Mouse (Mus musculus) A20 (cell line): ENCODE data around the gene Tcap.
"Not testable (repeated sequence)": the region's sequence is repeated elsewhere in the genome, so short reads cannot be mapped to it uniquely, and the experiment has no call there.

ENCODE experiments used
- DNase-seq: peaks from one replicate; pipeline ENCODE4 v3.0.0-alpha.2; 2011; ENCODE audit warnings: low read depth, low spot score

Gene Tcap

DNA sequence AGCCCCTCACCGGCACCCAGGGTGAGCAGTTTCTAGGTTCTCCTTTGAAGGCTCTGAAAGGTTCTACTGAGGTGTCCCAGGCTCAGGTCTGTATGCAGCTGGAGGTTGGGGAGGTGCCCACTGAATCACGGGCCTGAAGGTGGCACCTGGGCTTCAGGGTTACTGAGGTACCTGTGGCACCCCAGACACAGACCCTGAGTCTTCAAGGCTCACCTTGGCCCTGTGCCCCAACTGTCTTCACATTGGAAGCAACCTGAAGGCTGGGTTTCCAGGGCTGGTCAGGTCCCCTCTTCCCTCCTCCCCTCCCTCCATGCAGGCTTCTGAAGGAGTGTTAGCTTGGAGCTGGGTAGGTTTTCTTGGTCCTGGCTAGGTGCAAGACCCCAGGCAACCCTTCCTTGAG lies 2.0 kb upstream of the Tcap start:
- no peak for DNase-seq

DNA sequence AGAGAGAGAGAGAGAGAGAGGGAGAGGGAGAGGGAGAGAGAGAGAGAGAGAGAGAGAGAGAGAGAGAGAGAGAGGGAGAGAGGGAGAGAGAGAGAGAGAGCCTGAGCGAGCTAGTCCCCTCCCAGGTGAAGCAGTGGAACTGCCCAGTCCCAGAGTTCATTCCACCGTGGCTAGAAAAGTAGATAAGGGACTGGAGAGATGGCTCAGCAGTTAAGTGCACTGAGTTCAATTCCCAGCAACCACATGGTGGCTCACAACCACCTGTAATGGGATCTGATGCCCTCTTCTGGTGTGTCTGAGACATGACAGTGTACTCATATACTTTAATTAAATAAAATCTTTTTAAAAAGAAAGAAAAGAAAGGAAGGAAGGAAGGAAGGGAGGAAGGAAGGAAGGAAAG lies 1.2 kb upstream of the Tcap start:
- DNase-seq, result not testable (repeated sequence)

DNA sequence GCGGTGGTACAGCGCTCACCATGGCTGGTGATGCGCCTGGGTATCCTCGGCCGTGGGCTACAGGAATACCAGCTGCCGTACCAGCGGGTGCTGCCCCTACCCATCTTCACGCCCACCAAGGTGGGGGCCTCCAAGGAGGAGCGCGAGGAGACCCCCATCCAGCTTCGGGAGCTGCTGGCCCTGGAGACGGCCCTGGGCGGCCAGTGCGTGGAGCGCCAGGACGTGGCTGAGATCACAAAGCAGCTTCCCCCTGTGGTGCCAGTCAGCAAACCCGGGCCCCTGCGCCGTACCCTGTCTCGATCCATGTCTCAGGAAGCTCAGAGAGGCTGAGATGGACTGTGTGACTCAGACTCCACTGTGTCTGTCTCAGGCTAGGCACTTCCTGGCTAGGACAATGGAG lies 605 bp downstream of the Tcap start:
- DNase-seq, result no peak

DNA sequence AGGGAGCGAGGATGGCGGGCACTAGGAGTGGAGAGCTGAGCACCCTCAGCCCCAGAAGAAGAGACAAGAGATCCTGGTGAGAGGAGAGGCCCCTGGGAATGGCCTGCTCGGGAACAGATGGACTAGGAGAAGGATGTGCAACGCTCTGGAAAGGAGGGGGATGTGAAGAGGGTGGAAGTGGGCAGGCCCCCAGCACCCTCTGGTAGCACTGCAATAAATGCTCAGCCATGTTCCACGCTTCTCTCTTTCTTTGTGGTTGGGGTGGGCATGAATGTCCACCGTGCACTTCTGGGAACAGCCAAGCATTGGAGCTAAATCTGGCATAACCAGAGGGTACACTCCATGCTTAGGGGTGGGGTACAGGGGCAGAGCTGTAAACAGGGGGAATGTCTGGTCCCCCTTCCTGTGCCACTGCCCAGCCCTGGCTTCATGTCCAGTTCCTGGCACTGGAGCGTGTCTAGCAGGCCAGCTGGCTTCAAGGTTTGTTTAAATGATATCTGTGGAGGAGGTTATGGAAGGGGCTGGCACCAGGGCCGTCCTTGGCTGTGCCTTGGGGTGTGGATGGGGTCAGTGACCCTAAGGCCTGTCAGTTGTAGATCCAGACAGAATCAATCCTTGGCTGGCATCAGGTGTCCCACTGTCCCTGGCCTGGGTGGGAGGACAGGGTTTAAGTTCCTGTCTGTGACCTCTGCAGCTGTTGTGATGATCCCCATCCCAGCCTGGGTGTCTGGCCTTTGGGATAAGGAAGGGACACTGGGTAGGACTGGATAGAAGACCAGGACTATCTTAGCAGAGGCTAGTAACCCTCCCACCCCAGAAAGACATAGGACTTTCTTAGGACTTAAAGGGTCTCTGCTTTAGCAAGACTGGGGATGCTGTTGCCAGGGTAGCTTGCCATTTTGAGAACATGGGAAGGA lies 1.4 kb downstream of the Tcap start:
- no peak for DNase-seq

DNA sequence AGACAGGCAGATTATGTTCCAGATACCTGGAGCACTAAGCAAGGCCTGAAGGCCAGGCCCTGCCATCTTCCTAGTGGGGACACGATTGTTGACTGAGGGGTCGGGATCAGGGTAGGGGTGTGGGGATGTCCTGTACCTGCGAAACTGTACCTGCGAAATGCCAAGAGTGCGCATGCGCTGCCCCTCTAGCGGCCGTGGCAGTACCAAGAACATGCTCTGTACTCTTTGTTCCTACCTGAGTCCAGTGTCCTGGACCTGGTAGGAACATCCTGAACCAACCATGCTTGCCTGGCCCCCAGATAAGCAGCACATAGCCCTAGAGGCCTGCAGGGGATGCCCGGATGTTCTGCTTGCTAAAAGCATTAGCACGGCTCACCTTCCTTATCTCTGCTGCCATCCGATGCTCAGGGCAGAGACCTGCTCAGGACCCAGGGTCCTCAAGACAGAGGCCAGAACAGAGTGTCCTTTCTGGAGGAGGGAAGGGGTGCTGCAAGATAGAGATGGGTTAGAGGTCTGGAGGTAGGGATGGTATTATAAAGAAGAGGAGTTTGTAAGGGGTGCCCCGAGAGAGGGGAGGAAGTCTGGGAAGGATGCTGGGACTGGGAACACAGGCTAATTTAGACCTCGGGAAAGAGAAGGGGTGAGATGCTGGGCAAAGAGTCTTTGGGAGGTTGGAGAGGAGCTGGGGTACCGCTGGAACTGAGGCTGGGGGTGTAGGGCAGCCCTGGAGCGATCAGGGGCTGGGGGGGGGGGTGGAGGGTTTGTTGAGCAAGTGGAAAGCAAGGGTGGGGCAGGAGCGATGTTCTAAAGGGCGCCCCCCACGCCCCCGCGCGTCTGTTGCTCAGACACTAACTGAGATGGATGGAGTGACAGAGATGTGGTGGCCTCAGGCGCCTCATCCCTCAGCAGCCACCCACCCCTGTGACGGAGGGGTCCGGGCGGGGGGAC lies 2.3 kb downstream of the Tcap start, which contains the start of gene Pnmt:
Gene Pnmt, plus strand, starts transcription at position 813 of the 948 bp plus-strand sequence.
- DNase-seq, result no peak

DNA sequence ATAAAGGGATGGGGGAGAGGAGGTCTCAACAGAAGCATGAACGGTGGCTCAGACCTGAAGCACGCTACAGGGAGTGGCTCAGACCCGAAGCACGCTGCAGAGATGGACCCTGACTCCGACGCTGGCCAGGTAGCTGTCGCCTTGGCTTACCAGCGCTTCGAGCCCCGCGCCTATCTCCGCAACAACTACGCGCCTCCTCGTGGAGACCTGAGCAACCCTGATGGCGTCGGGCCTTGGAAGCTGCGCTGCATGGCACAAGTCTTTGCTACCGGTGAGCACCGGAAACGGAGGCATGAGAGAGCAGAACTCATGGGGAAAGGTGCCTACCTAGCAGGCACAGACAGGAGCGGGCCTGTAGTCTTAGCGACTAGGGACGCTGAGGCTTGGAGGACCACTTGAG lies 3.0 kb downstream of the Tcap start:
- DNase-seq, result no peak

DNA sequence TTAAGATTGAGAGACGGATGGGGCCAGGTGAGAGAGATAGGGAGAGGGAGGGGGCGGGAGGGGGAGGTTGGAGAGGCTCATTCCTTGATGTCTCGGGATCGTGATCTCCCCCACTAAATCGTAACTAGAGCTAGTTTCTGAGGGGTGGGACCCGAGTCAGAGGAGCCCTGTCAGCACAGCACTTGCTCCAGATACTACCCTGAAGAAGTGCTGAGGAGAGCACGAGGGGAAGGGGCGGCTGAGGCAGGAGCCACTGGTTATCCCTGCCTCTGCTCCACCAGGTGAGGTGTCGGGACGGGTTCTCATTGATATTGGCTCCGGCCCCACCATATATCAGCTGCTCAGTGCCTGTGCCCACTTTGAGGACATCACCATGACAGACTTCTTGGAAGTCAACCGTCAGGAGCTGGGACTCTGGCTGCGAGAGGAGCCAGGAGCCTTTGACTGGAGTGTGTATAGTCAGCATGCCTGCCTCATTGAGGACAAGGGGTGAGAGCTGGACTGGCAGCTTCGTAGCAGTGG lies 3.5 kb downstream of the Tcap start:
- no peak for DNase-seq

DNA sequence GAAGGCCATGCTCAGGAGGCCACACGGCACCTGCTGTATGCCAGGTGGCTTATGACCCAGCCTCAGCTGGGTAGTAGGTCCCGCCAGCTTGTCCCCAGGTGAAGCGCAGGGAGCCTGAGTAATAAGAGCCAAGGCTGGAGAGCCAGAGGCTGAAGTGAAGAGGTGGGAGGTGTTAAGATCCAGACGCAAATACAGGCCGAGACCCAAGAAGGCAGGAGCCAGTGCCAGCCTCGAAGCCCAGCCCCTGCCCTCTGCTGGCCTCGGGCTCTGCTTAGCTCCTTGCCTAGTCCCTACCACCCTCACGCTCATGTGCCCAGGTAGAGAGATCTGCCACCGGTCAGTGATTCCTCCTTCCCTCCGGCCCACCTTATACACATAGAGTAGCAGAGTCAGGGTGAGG lies 4.7 kb downstream of the Tcap start:
- no peak for DNase-seq

DNA sequence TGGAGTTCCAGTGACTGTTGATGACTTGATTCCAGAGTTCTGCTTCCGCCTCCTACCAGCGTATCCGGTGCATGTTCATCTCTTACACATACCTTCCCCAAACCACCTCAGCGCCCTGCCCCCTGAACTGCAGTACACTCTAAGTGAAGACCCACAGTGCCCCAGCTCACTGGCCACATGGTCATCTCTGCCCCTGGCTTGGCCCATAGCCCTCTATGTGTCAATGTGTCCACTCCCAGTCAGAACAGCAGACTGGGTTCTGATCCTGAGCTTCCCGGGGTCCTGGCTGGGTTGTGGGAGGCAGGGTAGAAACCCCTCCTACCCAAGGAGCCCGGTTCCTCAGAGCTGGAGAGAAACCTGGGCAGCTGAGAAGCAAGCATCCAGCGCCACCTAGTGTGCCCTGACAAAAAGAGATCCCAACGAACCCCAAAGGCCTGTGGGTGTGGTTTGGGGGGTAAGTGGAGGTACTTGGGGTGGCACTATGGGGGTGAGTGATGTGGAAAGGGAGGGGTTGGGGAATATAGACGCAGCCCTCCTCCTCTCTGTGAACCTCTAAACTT lies 5.7 kb downstream of the Tcap start:
- DNase-seq, result peak; percentile 60

DNA sequence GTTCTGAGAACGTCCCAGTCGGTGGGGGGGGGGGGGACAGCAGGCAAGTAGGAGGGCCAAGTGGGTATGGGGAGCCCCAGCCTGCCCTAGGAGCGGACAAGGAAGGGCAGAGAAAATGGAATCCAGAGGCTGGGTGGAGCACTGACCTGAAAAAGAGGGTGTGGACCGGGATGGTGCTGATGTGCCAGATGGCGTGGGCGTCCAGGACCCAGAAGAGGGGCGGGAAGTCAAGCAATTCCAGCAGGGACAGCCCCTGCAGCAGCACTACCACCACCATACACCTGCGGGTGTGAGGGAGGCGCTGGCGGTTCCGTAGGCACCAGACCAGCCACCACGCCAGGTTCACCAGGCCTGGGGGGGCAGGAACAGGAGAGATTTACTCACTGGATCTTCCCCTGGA lies 6.5 kb downstream of the Tcap start:
- no peak for DNase-seq

DNA sequence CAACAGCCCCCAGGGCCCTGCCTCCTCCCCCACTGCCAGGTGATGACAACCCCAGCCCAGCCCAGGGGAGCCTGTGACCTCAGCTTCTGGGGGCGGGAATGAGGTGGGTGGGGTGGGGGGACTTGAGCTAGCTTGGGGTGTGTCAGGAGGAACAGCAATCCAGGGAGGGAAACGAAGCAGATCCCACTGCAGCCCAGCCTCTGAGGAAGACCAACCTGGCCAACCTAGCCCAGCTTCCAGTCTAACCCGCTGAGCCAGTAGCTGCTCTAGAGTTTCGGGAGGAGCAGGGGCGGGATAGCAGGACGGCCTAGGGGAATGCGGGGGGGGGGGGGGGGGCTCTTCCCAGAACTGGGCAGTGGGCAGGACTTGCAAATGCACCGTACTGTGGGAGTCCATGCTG lies 8.4 kb downstream of the Tcap start:
- DNase-seq, result no peak

DNA sequence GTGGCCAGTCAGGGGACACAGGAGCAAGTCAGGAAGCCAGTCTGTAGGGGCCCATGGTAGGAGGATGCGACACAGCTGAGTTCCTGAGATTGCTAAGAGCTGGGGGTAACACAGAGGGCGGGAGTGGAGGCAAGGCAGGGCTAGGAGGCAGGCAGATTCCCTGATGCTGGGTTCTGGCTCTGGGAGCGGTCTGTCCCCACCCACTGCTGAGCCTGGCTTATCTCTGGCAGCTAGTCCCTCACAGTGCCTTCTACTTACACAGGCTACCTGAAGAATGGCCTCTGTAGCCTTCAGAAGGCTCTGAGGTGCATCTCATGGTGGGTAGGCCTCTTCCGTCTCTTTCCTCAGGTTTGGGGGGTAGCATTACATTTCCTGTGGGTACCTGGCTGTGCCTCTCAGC lies 9.0 kb downstream of the Tcap start:
- DNase-seq, result no peak

DNA sequence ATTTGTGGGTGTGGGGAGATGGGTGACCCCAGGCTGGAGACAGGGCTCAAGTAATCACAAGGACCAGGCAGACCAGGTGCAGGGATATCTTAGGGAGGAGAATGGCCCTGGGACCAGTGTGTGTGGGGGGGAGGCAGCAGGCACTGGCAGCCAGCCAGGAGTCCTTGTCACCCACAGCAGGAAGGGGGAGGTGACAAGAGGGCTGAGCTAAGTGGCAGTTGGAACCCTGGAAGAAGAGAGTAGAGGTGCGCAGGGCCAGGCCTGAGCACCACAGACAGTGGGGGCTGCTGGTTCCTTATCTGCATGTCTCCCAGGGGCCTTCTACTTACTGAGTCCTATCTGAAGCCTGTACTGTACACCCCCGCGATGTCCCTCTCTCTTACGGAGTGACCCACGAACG lies 9.7 kb downstream of the Tcap start:
- no peak for DNase-seq

DNA sequence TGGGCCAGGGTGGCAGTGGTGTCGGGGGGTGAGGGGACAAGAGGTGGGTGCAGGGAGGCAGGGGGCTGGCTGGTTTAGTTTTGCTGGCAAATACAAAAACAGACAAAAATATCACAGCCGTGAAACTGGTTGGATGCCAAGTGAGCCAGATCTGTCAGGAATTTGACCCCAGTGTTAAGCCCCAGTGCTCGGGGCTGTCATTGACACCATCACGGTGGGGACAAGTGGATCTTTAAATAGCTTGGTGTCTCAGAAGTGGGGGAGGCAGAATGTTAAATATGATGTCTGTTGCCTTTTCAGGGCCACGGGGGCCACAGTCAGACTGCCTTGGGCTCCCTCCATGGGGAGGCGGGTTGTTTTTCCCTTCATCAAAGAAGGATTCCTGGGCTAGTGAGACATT lies 10.7 kb downstream of the Tcap start:
- DNase-seq, result no peak

DNA sequence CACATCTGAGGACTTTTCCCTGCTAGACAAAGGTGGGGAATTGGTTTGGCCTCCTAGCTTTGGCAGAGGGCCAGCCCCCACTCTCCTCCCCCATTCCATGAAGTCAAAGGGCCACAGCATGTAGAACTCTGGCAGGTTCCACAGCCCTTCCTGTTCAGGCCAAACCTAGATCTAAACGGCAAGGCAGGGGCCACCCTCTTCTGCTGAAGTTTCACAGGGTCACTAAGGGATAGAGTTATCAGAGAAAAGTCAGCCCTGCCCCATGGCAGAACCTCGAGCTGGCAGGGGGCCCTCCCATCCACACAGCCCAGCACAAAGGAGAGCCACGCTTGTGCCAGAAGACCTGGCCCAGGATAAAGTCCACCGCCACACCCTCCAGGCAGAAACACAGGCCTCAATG lies 11.4 kb downstream of the Tcap start:
- DNase-seq, result no peak

DNA sequence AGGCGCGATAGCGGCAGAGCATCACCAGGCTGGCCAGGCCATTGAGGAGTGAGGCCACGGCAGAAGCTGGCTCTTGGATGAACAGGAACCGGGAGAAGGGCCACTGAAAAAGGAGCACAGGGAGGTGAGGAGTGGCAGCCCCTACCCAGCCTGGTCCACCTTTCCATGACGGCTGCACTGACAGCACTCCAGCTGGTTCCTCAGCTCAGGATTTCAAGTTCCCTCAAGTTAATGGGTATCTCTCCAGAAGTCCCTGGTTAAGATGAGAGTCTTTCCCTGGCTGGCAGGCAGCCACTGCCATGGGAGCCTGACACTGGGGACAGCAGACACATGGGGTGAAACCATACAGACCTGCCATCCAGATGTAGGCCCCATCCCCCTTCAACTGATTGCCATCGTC lies 14.3 kb downstream of the Tcap start:
- no peak for DNase-seq

DNA sequence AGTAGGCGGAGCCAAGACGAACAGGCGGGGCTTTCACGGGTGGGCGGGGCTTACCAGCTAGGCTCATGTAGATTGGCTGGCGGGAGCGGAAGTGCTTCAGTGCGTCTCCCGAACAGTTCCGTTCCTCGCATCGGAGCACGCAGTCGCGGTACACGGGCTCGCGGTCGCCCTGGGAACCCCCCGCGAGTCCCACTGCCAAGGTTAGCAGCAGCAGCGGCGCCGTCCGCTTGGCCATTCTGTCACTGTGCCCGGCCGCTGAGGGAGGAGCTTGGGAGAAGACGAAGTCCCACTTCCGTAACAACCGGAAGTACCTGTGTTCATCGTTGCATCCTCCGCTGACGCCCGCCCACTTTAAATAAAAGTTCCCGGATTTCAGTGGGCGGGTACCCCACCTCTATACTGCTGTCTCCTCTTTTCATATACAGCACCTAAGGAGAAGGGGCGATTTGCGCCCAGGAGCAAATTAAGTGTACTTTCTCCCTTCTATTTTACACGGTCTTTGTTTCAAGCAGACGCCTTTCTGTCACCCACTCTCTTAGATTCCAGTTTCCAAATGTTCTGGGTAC lies 16.6 kb downstream of the Tcap start, which contains the start of gene Pgap3:
Gene Pgap3, minus strand, starts transcription at position 330 of the 566 bp plus-strand sequence.
- DNase-seq, result peak; percentile 98

DNA sequence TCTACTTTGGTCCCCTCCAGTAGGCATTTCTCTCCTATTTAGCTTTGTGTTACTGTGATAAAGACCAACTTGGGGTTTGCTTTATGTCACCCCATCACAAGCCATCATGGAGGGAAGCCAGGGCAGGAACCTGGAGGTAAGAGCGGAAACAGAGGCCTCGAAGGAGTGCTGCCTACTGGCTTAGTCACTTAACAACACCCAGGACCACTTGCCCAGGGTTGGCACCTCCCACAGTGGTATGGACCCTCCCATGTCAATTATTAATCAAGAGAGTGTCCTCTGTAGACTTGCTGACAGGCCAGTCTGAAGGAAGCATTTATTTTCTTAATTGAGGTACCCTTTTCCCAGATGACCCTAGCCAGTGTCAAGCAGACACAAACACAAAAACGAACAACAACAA lies 17.2 kb downstream of the Tcap start:
- no peak for DNase-seq

DNA sequence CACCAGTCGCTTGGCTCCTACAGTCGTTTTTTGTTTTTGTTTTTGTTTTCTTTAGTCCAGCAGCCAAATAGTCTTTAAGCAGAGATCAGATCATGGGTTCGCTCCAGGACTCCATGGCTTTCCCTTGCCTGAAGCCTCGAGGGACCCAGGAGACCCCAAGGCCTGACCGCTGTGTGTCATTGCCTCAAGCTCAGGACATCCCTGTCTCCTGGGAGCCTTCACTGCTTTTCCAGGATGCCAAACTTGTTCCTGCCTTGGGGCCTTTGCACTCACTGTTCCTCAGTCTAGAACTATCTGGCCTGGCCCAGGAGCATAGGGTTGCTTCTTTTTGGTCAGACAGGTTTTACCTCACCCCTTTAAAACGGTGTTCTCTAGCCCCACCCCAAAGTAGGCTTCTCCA lies 23.0 kb downstream of the Tcap start:
- no peak for DNase-seq

DNA sequence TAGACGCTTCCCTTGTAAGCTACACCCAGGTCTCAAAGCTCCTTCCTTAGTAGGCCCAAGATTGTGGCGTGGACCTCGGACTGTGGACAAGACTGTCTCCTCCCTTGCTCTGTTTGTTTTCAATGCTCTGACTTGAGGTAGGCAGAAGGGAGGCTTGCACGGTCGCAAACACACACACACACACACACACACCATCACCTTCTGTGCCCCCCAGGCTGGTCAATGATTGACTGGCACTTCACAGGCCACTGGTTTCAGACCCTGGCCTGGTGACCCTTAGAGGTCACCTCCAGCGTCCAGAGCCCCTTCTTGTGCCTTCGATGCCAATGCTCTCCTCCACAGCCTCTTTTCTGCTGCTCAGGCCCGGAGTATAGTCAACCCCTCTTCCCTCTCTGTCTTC lies 25.3 kb downstream of the Tcap start:
- no peak for DNase-seq

DNA sequence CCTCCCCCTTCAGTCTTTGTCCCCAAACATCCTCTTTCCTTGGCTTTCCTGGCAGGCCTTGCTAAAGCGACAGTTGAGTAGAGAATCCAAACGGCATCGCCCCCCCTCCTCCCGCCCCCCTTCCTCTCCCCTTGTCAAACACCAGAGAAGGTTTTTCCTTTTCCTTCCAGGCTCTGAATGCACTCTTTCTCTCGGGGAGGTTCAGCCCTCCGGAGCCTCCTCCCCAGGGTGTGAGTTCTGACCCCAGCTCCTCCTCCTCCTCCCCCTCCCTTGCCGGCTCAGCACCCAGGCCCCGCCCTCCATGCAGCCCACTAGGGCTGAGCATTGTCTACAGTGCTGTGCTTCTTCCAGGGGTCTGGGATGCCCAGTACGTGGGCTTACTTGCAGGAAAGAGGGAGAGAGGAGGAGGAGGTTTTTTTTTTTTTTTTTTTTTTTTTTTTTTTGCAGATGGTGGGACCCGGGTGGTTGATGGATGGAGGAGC lies 25.8 kb downstream of the Tcap start:
- DNase-seq, result no peak
